Mouse (Mus musculus) liver, postnatal 0 days (tissue): ENCODE data around the gene Myo6. TPM values are rescaled to one million over a fixed set of nuclear protein-coding genes. Genes with fewer than 3 reads are reported as not detected.
A peak's percentile ranks its signal among the peaks of the same experiment; 100 is the strongest.

Experiments
- ATAC-seq: fragments of 200-750 bp; cut with Nextera tagmentation; 2 replicates; pipeline ENCODE4 v1.8.0; 2017; ENCODE audit warnings: mild to moderate bottlenecking, moderate library complexity
- DNase-seq: peaks from one replicate; pipeline ENCODE4 v3.0.0-alpha.2; 2016
- H3K27ac ChIP-seq: fragments of 300-500 bp; sonication (generic); 2 replicates; pipeline ENCODE4 v1.5.1; 2014; ENCODE audit warnings: antibody characterized with exemption, moderate library complexity, mild to moderate bottlenecking, low read depth
- H3K27me3 ChIP-seq: fragments of 300-500 bp; sonication (generic); 2 replicates; pipeline ENCODE4 v1.6.1; 2014; ENCODE audit warnings: low read length, control low read depth, mixed read lengths; ENCODE audit not compliant: insufficient read depth
- H3K36me3 ChIP-seq: fragments of 300-500 bp; sonication (generic); replicated peaks from 2 replicates; pipeline ENCODE4 v1.6.1; 2014; ENCODE audit warnings: mild to moderate bottlenecking, control low read depth, low read length, moderate library complexity, mixed read lengths; ENCODE audit not compliant: insufficient read depth
- H3K4me1 ChIP-seq: fragments of 300-500 bp; sonication (generic); 2 replicates; pipeline ENCODE4 v1.6.1; 2014; ENCODE audit warnings: antibody characterized with exemption, mild to moderate bottlenecking, control low read depth; ENCODE audit not compliant: insufficient read depth
- H3K4me2 ChIP-seq: fragments of 300-500 bp; sonication (generic); 2 replicates; pipeline ENCODE4 v1.6.1; 2014; ENCODE audit warnings: low read depth, mild to moderate bottlenecking, low read length, moderate library complexity, mixed read lengths
- H3K4me3 ChIP-seq: fragments of 300-500 bp; sonication (generic); 2 replicates; pipeline ENCODE4 v1.5.1; 2014; ENCODE audit warnings: low read depth, low read length
- H3K9ac ChIP-seq: fragments of 300-500 bp; sonication (generic); replicated peaks from 2 replicates; pipeline ENCODE4 v1.6.1; 2014; ENCODE audit warnings: mild to moderate bottlenecking, moderate library complexity
- H3K9me3 ChIP-seq: fragments of 300-500 bp; sonication (generic); 2 replicates; pipeline ENCODE4 v1.6.1; 2016; ENCODE audit warnings: mild to moderate bottlenecking, control low read depth, low read length, mixed read lengths
- CTCF ChIP-seq: sonication (generic); IDR thresholded peaks from 2 replicates; pipeline ENCODE4 v1.5.1; 2016; ENCODE audit warnings: antibody characterized with exemption, low read depth
- EP300 ChIP-seq: IDR thresholded peaks from 2 replicates; pipeline ENCODE4 v1.6.1; 2016; ENCODE audit warnings: antibody characterized with exemption, low read depth, mild to moderate bottlenecking
- WGBS: fragments of 180-500 bp; shearing (Covaris S2); extraction: QIAGEN DNeasy Blood & Tissue Kit; methylation state at CpG from one replicate; pipeline ENCODE4 v1.1.7; 2014; ENCODE audit not compliant: insufficient replicate concordance; 5-methylcytosine and 5-hydroxymethylcytosine counted together
- polyA plus RNA-seq: library from polyadenylated mRNA; unstranded; fragments of >200 nt; fragmentation: Nextera tagmentation; extraction: Ambion mirVana; gene quantifications from 2 replicates; pipeline ENCODE4 v1.2.1, GENCODE M21; 2015

Gene Myo6
- polyA plus RNA-seq, 1 experiment from 2014 or later = 4.4 TPM

DNA sequence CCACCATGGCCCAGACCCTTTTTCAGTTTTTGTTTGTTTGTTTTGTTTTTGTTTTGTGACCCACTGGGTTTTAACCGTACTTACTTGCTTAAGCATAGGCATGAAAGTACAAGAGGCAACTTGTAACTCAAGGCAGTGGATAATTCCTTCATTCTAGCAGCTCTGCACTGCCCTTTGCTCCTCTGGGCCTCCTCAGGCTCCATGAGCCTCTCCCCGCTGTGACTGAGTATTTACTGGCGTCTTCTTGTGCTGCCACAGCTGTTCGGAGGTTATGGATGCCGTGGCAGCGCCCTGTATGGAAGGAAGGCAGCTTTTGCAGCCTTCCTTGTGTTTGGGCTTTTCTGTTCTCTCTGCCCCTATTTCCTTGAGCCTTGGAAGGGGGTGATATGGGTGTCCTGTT is 26.4 kb downstream of the Myo6 start:
- DNase-seq (no peak), ATAC-seq (no peak)
- Histone ChIP-seq H3K4me1 (0 out of 2 replicates have a peak, but pooled peaks cover 2% of the 10 kb centered on the region), H3K9ac (no peak overlapping the region), H3K27me3 (no peaks in the 10 kb centered on the region), H3K4me3 (no peak overlapping the region), H3K9me3 (no peaks in the 10 kb centered on the region), H3K27ac (no peak overlapping the region), H3K36me3 (no peaks in the 10 kb centered on the region), H3K4me2 (no peak overlapping the region)
- TF ChIP-seq CTCF = no peak
- TF ChIP-seq EP300 = no peak
- WGBS = 76% methylated on average over 6 of the region's 6 CpGs

DNA sequence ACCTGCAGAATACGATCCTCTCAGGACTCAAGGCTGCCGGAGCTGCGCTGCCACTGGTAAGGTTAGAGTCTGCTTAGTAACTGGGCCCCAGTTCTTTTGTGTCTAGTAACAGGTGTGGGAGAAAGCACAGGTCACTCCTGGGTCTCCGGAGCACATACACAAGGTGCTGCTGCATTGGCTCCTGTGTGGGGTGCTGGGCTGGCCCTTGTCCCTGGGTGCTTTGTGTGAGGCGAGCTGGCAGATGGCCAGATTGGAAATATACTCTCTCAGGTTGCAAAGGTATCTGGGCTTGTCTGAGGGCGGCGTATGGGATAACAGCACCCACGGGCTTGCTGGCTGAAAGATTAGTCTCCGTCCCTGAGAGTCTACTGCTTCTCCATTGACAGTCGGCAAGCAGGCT is 27.5 kb downstream of the Myo6 start:
- Histone ChIP-seq H3K27ac (no peak overlapping the region), H3K27me3 (no peaks in the 10 kb centered on the region), H3K36me3 (no peaks in the 10 kb centered on the region), H3K4me1 (0 out of 2 replicates have a peak, but pooled peaks cover 2% of the 10 kb centered on the region), H3K9me3 (no peaks in the 10 kb centered on the region), H3K9ac (no peak overlapping the region), H3K4me2 (no peak overlapping the region), H3K4me3 (no peak overlapping the region)
- ATAC-seq (no peak), DNase-seq (peak; percentile 26)
- no peak for TF ChIP-seq EP300
- TF ChIP-seq CTCF = no peak
- WGBS = 64% methylated on average over 10 of the region's 10 CpGs

GRCm38 (mm10) chr9:80194446-80194845 is 29.6 kb downstream of the Myo6 start:
- H3K27me3 ChIP-seq = no peaks in the 10 kb centered on the region
- H3K36me3 ChIP-seq = no peaks in the 10 kb centered on the region
- ATAC-seq (no peak), DNase-seq (no peak)
- H3K4me2 ChIP-seq = no peak overlapping the region
- no peak overlapping the region for H3K9ac ChIP-seq
- WGBS = 75% methylated on average over 6 of the region's 6 CpGs
- H3K9me3 ChIP-seq = no peaks in the 10 kb centered on the region
- H3K4me1 ChIP-seq = 0 out of 2 replicates have a peak, but pooled peaks cover 2% of the 10 kb centered on the region
- H3K4me3 ChIP-seq = no peak overlapping the region
- TF ChIP-seq CTCF (no peak), EP300 (no peak)
- no peak overlapping the region for H3K27ac ChIP-seq

DNA sequence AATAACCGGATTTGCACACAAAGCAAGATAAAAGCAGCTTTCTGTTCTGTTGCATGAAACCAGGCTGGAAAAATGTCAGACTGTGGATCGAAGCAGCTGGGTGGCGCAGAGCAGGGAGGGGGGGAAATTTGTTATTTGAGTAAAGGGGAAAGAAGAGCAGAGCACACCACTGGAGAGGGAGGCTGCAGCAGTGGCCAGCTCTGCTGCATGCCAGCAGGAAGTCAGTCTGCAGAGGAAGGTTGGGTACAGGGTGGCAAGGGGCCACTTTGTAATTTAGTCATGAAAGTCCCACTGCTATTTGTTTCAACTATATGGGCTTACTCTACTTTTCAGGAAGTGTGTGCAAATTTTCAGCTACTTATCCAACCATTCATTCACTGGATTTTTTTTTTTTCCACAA is 31.3 kb downstream of the Myo6 start:
- DNase-seq = no peak
- Histone ChIP-seq H3K4me3 (no peak overlapping the region), H3K27me3 (no peaks in the 10 kb centered on the region), H3K27ac (no peak overlapping the region), H3K9me3 (no peaks in the 10 kb centered on the region), H3K4me2 (no peak overlapping the region), H3K9ac (no peak overlapping the region), H3K4me1 (0 out of 2 replicates have a peak, but pooled peaks cover 2% of the 10 kb centered on the region), H3K36me3 (no peaks in the 10 kb centered on the region)
- TF ChIP-seq CTCF (no peak), EP300 (no peak)
- WGBS = 69% methylated on average over 3 of the region's 3 CpGs
- no peak for ATAC-seq

DNA sequence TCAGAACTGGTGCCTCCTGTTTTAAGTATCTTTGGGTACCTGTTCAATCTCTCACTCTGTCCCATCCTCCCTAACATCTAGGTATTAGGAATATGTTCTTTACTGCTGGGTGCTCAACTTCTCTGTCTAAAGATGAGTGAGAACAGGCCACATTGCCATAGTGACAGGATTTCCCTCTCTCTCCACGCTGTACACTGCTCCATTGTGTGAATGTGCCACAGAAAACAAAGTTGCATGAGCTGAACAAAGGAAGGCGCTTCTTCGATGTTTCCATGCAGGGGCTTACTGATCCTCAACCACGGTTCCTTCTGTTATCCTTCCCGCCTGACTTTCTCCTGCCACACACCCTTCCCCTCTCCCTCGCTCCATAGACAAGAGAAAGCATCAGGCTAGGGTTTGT is 32.4 kb downstream of the Myo6 start:
- Histone ChIP-seq H3K27ac (no peak overlapping the region), H3K9ac (no peak overlapping the region), H3K4me3 (no peak overlapping the region), H3K36me3 (no peaks in the 10 kb centered on the region), H3K9me3 (no peaks in the 10 kb centered on the region), H3K4me2 (no peak overlapping the region), H3K4me1 (0 out of 2 replicates have a peak, but pooled peaks cover 2% of the 10 kb centered on the region), H3K27me3 (no peaks in the 10 kb centered on the region)
- no peak for TF ChIP-seq EP300
- TF ChIP-seq CTCF = no peak
- DNase-seq = no peak
- WGBS = 76% methylated on average over 6 of the region's 6 CpGs
- ATAC-seq = no peak

GRCm38 (mm10) chr9:80200855-80201254 is 36.0 kb downstream of the Myo6 start:
- no peak overlapping the region for H3K4me3 ChIP-seq
- no peaks in the 10 kb centered on the region for H3K4me1 ChIP-seq
- no peak overlapping the region for H3K9ac ChIP-seq
- DNase-seq (no peak), ATAC-seq (no peak)
- H3K4me2 ChIP-seq = no peak overlapping the region
- TF ChIP-seq EP300 (no peak), CTCF (no peak)
- no peak overlapping the region for H3K27ac ChIP-seq
- no peaks in the 10 kb centered on the region for H3K9me3 ChIP-seq
- H3K36me3 ChIP-seq = no peaks in the 10 kb centered on the region
- 71% methylated on average over 6 of the region's 6 CpGs for WGBS
- H3K27me3 ChIP-seq = no peaks in the 10 kb centered on the region
